Mouse (Mus musculus) G1E-ER4 (cell line): ENCODE data around the gene Rps10. TPM values are rescaled to one million over a fixed set of nuclear protein-coding genes. Genes with fewer than 3 reads are reported as not detected.

Experiments
- GATA1 ChIP-seq: IDR thresholded peaks from one replicate; pipeline ENCODE4 v1.8.0; 2012; ENCODE audit warnings: low read length, inconsistent platforms
- polyA plus RNA-seq: library from polyadenylated mRNA; stranded (reverse); fragments of >175 nt; gene quantifications from 2 replicates; pipeline ENCODE4 v1.2.3, GENCODE M21; 2012

The Rps10 gene
- polyA plus RNA-seq, 1 experiment: 3,446 TPM

DNA sequence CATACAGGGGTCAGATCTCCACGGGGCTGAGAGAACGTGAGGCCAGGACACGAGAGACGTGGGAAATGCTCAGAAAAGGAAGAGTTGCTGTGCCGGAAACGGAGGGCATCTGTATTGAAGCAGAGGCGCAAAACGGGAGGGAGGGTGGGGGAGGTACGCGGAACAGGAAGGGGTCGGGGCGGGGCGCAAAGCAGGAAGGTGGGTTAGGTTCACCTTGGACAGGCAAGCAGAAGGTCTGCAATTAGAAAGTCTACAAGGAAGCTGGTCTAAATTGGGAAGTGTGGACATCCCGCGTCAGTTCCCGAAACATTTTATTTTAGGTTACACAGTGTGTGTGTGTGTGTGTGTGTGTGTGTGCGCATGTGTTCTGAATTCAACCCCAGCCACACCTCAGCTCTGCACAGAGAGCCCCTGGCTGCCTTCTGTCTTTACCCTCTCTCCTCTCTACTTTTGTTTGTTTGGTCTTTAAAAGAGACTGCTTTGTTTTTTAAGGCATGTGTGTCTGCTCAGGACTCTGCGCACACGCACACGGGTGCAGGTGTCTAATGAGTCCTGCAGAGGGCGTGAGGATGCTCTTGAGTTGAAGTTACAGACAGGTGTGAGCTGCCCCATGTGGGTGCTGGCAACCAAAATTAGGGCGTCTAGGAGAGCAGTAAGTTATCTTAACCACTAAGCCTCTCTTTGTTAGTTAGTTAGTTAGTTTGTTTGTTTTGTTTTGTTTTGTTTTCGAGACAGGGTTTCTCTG, 15.7 kb upstream of the Rps10 start:
- no peak for TF ChIP-seq GATA1

DNA sequence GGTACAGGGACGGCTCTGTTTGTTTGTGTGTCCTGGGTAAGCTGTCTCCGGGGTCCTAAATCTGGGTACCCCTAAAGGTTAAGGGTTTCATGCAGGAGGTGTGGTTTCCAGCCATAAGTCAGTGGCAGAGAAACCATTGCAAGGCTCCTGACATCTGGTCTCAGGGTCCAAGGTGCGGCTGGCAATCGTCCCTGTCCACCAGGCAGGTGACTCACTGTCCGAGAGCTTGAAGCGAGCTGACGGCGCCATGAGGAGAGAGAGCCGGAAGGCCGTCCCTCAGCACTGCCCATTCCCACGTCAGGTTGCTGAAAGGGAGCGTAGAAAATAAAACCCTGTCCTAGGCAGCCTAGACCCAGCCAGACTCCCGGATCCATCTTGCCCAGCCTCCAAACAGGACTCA, 14.1 kb upstream of the Rps10 start:
- TF ChIP-seq GATA1: no peak

DNA sequence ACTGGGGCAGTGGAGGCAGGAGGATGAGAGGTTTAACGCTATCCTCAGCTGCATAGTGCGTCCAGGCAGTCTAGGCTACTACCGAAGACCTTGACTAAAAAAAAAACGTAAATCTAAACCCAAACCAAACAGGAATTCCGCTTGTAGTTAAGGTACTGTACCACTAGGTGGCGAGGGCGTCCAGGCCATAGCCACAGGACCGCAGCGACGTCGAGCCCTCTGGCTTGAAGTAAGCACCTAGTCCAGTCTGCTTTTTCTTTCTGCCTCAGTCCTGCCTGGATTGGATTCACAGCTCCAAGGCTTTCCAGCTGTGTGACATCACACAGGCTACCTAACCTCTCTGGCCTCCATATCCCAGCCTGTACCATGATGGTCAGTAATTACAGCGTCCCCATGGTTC, 13.7 kb upstream of the Rps10 start:
- no peak for TF ChIP-seq GATA1

DNA sequence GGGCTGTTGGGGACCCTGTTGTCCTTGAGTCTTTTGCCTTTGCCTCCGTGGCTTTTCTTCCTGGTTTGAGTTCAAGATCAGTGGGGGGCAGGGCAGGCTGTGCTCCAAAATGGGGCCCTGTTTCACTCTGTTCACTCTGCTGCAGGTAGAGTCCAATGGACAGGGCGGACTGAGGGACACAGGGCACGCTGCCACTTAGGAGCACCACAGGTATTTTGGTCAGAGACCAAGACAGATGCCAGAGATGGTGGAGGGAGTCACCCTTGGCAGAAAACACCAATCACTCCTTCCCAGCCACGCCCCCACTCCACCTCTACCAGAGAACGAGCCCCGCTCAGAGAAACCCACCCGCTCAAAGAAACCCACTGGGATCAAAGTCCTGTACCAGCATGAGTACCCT, 9.3 kb upstream of the Rps10 start:
- no peak for TF ChIP-seq GATA1

DNA sequence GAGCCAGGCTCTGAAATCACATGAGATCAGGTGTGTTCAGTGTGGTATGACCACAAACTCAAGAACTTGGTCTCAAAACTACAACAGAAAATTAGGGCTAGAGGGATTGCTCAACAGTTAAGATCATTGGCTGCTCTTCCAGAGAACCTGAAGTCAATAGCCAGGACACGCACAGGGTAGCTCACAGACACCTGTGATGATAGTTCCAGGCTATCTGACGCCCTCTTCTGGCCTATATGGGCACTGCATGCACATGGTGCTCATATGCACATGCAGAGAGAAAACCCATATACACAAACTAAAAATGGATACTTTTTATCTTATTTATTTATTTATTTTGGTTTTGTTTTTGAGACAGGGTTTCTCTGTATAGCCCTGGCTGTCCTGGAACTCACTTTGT, 8.1 kb upstream of the Rps10 start:
- TF ChIP-seq GATA1: no peak

DNA sequence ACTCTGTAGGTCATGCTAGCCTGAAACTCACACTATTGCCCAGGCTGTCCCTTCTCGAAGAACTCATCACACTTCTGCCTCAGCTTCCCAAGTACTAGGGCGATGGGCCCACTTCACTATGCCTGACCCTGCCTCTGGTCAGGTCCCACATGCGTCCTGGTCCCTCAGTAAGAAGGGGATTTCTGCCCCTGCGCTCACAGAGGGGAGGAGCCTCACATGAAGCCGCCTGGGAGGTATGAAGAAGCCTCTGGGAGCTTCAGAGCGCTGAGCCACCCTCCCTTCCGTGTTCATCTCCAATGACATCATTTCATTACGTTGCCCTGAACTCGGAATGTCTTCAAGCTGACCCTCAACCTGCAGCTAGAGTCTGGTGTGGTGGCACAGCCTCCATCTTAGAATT, 7.3 kb upstream of the Rps10 start:
- no peak for TF ChIP-seq GATA1

DNA sequence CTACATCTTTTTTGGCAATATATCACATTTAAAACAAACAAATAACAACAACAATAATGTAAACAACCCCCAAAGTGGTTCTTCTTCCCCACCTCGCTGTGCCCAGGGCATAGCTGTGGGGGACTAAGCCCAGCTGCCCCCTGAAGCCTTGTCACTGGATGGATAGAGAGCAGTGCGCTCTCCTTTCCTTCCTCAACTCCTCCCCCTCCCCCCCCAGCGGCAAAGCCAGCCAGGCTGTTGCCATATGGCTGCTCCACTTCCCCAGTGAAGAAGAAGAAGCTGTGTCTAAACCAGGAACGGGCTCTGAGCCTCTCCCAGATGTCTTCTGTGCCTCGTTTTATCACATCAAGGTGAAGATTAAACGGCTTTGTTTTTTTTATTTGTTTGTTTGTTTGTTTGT, 6.6 kb upstream of the Rps10 start:
- TF ChIP-seq GATA1: no peak

DNA sequence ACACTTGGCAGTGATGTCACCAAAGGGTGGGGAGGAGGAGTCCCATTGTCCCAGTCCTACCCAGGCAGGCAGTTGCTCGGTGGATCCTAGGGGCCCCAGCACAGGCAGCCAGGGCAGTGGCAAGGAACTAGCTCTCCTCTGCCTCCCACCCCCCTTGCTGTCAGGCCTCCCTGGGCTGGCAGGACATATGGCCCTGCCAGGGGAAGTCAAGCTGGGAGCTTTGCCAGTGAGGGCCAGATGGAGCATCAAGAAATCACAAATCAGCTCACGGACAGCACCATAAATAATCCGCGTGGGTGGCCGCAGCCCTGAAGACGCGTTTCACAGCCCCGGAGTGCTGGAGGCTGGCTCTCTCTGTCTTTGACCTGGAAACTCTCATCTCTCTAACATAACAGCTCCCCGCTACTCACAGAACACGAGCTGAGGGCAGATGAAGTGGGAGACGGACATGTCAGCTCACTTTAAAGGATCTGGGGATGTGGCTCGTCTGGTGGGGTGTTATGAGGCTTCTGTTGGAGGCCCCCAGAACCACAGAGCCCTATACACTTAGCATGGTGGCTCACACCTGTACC, 6.1 kb upstream of the Rps10 start:
- no peak for TF ChIP-seq GATA1

DNA sequence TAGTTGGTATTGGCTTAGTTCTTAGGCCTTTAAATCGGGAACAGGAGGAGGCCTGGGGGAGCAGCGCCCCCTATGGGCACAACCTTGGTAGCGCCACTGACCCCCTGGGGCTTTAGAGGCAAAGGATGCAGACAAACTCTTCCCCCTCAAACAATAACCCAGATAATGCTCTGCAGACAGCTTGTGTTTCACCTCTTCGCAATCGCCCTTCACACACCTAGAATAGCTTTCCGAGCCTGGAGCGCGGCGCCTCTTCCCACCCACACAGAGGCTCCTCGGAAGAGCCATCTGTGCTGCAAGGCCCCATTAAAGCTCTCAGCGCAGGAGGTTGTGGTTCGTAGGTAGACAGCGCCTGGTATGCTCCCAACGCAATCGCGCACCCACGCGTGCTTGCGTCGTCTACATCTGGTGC, 2.5 kb upstream of the Rps10 start:
- TF ChIP-seq GATA1: no peak

DNA sequence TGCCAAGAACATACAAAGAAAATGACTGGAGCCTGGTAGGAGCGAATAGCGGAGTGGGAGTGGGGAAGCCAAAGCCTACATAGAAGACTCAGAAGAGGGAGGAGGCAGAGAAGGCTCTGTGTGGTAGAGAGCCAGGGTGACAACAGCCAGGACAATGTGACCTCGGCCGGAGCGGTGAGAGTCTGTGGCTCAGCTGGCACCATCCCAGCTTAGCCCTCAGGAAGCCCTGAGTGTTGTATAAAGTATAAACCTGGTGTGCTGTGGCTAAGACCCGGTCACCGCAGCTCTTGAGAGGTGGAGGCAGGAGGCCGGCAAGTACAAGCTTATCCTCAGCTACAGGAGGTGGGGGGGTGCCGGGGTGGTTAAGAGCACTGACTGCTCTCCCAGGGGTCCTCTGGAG, 864 bp upstream of the Rps10 start:
- no peak for TF ChIP-seq GATA1

DNA sequence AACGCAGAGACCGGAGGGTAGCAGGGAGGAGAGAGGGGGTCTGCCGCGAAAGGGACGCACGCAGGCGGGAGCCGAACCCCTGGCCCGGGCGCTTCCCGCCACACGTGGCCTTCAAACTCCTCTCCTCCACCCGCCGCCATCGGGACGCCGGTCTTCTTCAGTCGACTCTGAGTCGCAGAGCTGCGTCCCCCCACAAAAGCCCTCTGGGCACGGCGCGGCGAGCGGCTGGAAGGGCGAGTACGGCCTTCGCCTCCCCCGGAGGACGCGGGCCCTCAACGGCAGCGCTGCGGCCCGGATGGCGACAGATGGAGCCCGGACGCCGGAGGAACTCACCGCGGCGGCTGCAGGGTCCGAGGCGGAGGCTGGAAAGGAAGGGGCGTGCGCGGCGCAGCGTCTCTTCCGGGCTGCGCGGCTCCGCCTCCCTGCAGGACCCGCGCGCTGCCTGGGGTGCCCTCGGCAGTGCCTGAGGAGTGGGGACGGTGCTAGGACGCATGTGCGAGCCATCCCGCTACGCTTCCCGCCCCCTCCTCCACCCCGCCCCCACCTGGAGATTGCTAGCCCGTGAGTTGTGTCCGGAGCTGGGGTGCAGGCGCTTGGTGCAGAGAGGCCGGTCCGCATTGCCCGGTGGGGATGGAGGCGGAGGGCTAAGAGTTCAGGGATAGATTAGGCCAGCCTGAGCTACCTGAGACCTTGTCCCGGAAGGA, 1.4 kb downstream of the Rps10 start, which contains the start of gene RPS10-NUDT3:
Gene RPS10-NUDT3, minus strand, starts transcription at position 352 of the 704 bp plus-strand sequence.
- no peak for TF ChIP-seq GATA1

DNA sequence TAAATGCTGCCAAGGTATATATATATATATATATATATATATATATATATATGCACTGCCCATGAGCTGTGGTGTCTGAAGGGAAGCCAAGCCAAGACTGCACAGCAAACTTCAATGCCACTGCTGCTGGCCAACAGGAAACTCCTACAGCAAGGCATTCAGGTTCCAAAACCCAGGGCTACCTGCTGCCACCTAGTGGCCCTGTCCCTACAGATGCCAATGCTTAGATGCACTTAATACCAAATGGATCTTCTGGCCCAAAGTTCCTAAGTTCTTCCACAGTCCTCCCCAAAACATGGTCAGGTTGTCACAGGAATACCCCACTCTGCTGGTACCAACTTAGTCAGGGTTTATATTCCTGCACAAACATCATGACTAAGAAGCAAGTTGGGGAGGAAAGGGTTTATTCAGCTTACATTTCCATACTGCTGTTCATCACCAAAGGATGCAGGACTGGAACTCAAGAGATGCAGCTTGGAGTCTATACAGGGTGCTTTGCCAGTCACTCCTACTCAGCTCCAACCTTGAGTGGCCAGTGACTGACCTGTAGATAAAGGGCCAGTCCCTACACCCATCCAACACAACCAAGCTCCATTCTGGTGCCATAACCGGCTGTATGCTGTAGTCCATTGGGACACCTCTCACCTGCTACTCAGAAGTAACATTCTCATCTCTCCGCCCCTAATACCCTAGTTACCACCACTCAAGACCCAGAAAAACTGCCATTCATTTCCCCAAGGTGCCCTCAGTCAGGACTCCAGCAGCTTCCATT, 7.0 kb downstream of the Rps10 start:
- no peak for TF ChIP-seq GATA1

DNA sequence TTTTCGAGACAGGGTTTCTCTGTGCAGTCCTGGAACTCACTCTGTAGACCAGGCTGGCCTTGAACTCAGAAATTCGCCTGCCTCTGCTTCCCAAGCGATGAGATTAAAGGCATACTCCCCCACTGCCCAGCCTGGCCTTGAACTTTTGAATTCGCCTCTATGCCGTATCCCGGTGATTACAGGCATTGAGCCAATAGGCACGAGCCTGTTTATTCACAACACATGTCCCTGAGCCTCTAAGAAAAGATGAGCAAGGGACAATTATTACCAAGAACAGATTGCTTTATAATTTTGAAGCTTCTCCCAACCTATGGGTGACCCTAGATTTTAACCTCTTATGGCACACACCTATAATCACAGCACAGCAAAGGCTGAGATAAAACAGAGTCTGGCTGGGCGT, 8.1 kb downstream of the Rps10 start:
- TF ChIP-seq GATA1: no peak

DNA sequence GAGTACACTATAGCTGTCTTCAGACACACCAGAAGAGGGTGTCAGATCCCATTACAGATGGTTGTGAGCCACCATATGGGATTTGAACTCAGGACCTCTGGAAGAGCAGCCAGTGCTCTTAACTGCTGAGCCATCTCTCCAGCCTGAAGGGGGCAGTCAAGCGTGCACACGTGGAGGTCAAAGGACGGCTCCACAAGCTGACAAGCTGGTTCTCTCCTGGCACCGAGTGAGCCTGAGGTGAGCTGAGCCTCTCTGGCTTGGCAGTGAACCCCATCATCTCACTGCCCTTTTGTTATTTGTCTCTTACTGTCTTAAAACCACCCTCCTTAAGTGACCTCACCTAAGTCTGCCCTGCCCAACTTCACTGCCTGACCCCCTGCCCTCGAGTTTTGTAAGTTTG, 9.0 kb downstream of the Rps10 start:
- TF ChIP-seq GATA1: no peak

DNA sequence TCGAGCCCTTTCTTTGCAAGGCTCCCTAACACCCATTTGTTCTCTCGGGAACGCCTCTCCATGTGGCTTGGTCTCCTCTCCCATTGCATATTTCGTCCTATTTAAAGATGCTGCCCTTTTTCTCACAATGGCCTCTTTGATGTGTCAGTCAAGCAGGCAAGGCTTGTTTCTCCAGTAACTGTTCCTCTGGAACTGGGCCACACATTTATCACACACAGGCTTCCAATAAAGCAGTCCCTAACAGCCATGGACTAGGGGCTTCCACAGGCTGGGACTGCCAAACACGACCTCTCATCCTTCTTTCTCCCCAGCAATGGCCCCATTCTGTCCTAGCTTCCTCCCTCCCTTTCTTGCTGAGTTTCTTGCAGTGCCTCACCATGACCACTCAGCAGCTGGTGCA, 9.8 kb downstream of the Rps10 start:
- TF ChIP-seq GATA1: no peak
